Mouse (Mus musculus): ENCODE data around the gene Gm49405. TPM values are rescaled to one million over a fixed set of nuclear protein-coding genes. Genes with fewer than 3 reads are reported as not detected.

Gene Gm49405
- polyA plus RNA-seq, 1 experiment from 2014 or later = 0.48 TPM

DNA sequence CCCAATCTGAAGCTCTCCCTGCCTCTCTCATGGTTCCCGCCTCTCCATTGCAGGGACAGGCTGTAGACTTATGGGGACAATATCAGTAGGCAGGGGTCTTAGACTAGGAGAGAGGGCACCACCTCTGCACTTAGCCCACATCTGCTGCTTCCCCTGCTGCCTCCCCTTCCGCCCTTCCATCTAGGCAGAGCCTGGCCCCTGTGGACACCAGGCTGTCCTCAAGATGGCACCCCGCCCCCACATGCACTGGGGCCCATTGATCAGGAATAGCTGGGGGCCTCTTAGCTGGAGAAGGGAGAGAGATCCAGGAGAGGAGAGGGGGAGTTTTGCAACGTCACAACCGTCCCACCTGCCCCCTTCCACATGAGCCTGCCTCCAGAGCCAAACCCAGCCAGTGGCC is 8.0 kb upstream of the Gm49405 start, which contains the start of gene Tbx10:
Tbx10 (plus strand) TSS at position 337 of the 400 bp plus-strand sequence.
- ATAC-seq (ENCODE audit: low read depth) = no peak
- no peaks in the 10 kb centered on the region for H3K27me3 ChIP-seq (ENCODE audit: control insufficient read depth, insufficient read depth, low read depth, low read length)
- no peak within 1 kb of the TSS for H3K4me3 ChIP-seq (ENCODE audit: low read depth, low read length)
- no peaks in the 10 kb centered on the region for H3K36me3 ChIP-seq (ENCODE audit: control insufficient read depth, insufficient read depth)
- H3K9me3 ChIP-seq (replicated peaks; ENCODE audit: control insufficient read depth, low read length) = no peaks in the 10 kb centered on the region
- WGBS (ENCODE audit: insufficient replicate concordance) = 34% methylated on average over 5 of the region's 5 CpGs
- H3K27ac ChIP-seq (ENCODE audit: low read length) = no peak within 1 kb of the TSS
- H3K4me2 ChIP-seq (ENCODE audit: low read depth, low read length) = no peak within 1 kb of the TSS
- no peaks in the 10 kb centered on the region for H3K4me1 ChIP-seq (ENCODE audit: control insufficient read depth, low read depth, low read length)
- H3K9ac ChIP-seq (ENCODE audit: low read depth, low read length) = no peak within 1 kb of the TSS

DNA sequence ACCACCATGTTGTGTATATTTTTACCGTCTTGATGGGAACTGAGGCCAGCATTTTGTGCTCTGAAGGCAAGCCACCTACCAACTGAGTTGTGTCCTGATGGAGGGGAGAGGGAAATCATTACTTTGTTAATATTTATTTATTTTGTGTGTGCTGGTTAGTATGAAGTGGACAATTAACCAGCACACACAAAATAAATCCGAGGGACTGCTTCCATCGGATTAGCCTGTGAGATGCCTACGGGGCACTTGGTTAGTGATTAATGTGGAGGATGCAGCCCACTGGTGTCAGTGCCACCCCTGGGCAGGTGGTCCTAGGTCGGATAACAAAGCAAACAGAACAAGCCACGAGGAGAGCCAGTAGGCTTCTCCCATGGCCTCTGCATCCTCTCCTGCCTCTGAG is 5.5 kb upstream of the Gm49405 start:
- H3K4me3 ChIP-seq (ENCODE audit: low read depth, low read length) = no peak overlapping the region
- no peak overlapping the region for H3K9ac ChIP-seq (ENCODE audit: low read depth, low read length)
- 62% methylated on average over 6 of the region's 6 CpGs for WGBS (ENCODE audit: insufficient replicate concordance)
- peaks cover 7% of the 10 kb centered on the region for H3K4me1 ChIP-seq (ENCODE audit: control insufficient read depth, low read depth, low read length)
- H3K27ac ChIP-seq (ENCODE audit: low read length) = no peak overlapping the region
- ATAC-seq (ENCODE audit: low read depth) = no peak
- no peak overlapping the region for H3K4me2 ChIP-seq (ENCODE audit: low read depth, low read length)
- no peaks in the 10 kb centered on the region for H3K9me3 ChIP-seq (replicated peaks; ENCODE audit: control insufficient read depth, low read length)
- H3K27me3 ChIP-seq (ENCODE audit: control insufficient read depth, insufficient read depth, low read depth, low read length) = no peaks in the 10 kb centered on the region
- H3K36me3 ChIP-seq (ENCODE audit: control insufficient read depth, insufficient read depth) = no peaks in the 10 kb centered on the region

DNA sequence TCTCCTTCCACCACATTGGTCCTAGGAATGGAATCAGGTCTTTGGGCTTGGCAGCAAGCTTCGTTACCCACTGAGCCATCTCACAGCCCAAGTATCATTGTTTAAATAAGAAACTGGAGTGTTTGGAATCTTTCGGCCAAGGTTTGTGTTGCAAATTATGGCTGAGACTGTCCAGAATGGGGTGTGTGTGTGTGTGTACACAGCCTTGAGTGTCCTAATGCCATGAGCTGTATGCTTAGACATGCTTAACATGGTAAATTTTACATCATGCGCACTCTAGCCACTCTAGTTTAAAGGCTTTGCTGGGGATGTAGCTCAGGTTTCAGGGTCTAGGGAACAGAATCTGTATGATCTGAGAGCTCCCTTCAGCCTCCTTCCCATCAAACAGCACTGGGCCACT is 4.9 kb upstream of the Gm49405 start:
- Histone ChIP-seq H3K9me3 (replicated peaks; ENCODE audit: control insufficient read depth, low read length) (no peaks in the 10 kb centered on the region), H3K27ac (ENCODE audit: low read length) (no peak overlapping the region), H3K36me3 (ENCODE audit: control insufficient read depth, insufficient read depth) (no peaks in the 10 kb centered on the region), H3K4me2 (ENCODE audit: low read depth, low read length) (no peak overlapping the region), H3K27me3 (ENCODE audit: control insufficient read depth, insufficient read depth, low read depth, low read length) (no peaks in the 10 kb centered on the region), H3K9ac (ENCODE audit: low read depth, low read length) (no peak overlapping the region), H3K4me3 (ENCODE audit: low read depth, low read length) (no peak overlapping the region), H3K4me1 (ENCODE audit: control insufficient read depth, low read depth, low read length) (peaks cover 7% of the 10 kb centered on the region)
- no peak for ATAC-seq (ENCODE audit: low read depth)
- 76% methylated on average over 3 of the region's 3 CpGs for WGBS (ENCODE audit: insufficient replicate concordance)

DNA sequence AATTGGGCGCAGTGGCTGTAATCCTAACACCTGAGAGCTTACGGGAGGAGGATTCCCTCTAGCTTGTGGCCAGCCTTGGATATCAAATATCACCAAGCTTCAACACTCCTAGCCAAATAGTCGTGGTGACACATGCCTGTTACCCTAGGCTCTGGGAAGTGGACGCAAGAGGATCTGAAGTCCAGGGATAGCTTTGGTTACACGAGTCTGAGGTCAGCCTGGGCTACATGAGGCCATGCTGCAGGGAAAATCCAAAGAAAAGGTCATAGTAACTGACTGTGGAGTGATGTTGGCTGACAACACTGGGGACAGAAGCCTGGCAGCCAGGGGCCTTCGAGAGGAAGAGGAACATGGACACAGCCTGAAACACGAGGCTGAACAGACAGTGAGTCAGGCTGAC is 4.3 kb upstream of the Gm49405 start:
- Histone ChIP-seq H3K27ac (ENCODE audit: low read length) (no peak overlapping the region), H3K4me1 (ENCODE audit: control insufficient read depth, low read depth, low read length) (peaks cover 12% of the 10 kb centered on the region), H3K9ac (ENCODE audit: low read depth, low read length) (no peak overlapping the region), H3K27me3 (ENCODE audit: control insufficient read depth, insufficient read depth, low read depth, low read length) (no peaks in the 10 kb centered on the region), H3K9me3 (replicated peaks; ENCODE audit: control insufficient read depth, low read length) (no peaks in the 10 kb centered on the region), H3K36me3 (ENCODE audit: control insufficient read depth, insufficient read depth) (no peaks in the 10 kb centered on the region), H3K4me2 (ENCODE audit: low read depth, low read length) (no peak overlapping the region), H3K4me3 (ENCODE audit: low read depth, low read length) (no peak overlapping the region)
- 52% methylated on average over 7 of the region's 7 CpGs for WGBS (ENCODE audit: insufficient replicate concordance)
- no peak for ATAC-seq (ENCODE audit: low read depth)

DNA sequence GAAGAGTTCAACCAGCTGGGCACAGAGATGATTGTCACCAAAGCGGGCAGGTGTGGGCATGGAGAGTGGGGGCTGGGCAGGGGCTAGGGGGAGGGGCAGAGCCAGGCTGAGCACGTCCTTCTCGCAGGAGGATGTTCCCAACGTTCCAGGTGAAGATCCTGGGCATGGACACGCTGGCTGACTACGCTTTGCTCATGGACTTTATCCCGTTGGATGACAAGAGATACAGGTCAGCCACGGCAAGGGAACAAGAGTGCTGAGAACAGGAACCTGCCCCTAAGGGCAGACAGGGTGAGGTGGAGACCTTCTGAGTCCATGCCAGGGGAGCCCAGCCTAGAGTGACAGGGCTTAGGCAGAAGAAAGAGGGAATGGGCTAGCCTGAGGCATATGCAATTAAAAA is 3.7 kb upstream of the Gm49405 start:
- Histone ChIP-seq H3K9ac (ENCODE audit: low read depth, low read length) (no peak overlapping the region), H3K4me2 (ENCODE audit: low read depth, low read length) (no peak overlapping the region), H3K4me3 (ENCODE audit: low read depth, low read length) (no peak overlapping the region), H3K27me3 (ENCODE audit: control insufficient read depth, insufficient read depth, low read depth, low read length) (no peaks in the 10 kb centered on the region), H3K36me3 (ENCODE audit: control insufficient read depth, insufficient read depth) (no peaks in the 10 kb centered on the region), H3K9me3 (replicated peaks; ENCODE audit: control insufficient read depth, low read length) (no peaks in the 10 kb centered on the region), H3K27ac (ENCODE audit: low read length) (no peak overlapping the region), H3K4me1 (ENCODE audit: control insufficient read depth, low read depth, low read length) (peaks cover 17% of the 10 kb centered on the region)
- 65% methylated on average over 8 of the region's 8 CpGs for WGBS (ENCODE audit: insufficient replicate concordance)
- no peak for ATAC-seq (ENCODE audit: low read depth)

DNA sequence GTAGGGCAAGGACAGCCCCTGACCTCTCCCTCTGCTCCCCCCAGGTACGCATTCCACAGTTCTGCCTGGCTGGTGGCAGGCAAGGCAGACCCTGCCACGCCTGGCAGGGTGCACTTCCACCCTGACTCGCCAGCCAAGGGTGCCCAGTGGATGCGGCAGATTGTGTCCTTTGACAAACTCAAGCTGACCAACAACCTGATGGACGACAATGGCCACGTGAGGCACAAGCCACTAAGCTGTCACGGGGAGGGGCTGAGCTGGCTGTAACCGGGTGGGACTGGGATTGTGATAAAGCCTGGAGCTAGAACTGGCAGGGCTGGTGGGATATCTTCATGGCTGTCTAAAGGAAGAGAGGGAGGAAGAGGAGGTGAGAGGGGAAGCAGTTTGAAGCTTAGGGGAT is 3.2 kb upstream of the Gm49405 start:
- H3K27ac ChIP-seq (ENCODE audit: low read length) = no peak overlapping the region
- WGBS (ENCODE audit: insufficient replicate concordance) = 56% methylated on average over 8 of the region's 8 CpGs
- H3K4me2 ChIP-seq (ENCODE audit: low read depth, low read length) = no peak overlapping the region
- ATAC-seq (ENCODE audit: low read depth) = no peak
- no peaks in the 10 kb centered on the region for H3K27me3 ChIP-seq (ENCODE audit: control insufficient read depth, insufficient read depth, low read depth, low read length)
- H3K36me3 ChIP-seq (ENCODE audit: control insufficient read depth, insufficient read depth) = no peaks in the 10 kb centered on the region
- no peak overlapping the region for H3K9ac ChIP-seq (ENCODE audit: low read depth, low read length)
- H3K9me3 ChIP-seq (replicated peaks; ENCODE audit: control insufficient read depth, low read length) = no peaks in the 10 kb centered on the region
- H3K4me3 ChIP-seq (ENCODE audit: low read depth, low read length) = no peak overlapping the region
- H3K4me1 ChIP-seq (ENCODE audit: control insufficient read depth, low read depth, low read length) = peaks cover 17% of the 10 kb centered on the region

DNA sequence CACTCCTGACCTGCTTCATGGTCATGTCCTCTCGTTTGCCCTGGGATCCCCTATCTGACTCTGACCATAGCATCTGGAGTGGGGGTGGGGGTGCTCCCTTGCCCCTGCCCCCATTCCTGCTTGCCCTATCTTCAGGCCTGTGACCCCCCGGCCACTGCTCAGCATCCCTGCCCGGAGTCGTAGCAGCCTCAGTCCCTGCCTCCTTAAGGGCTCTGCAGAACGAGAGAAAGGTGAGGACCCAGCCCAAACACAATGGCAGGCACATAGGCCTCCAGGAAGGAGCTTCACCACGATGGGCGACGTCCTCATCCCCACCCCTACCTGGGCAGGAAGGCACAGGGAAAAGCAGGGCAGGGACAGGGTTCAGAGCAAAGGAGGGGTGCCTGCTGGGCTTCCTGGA is 2.1 kb upstream of the Gm49405 start:
- WGBS (ENCODE audit: insufficient replicate concordance) = 71% methylated on average over 8 of the region's 8 CpGs
- Histone ChIP-seq H3K4me1 (ENCODE audit: control insufficient read depth, low read depth, low read length) (peaks cover 17% of the 10 kb centered on the region), H3K36me3 (ENCODE audit: control insufficient read depth, insufficient read depth) (no peaks in the 10 kb centered on the region), H3K27me3 (ENCODE audit: control insufficient read depth, insufficient read depth, low read depth, low read length) (no peaks in the 10 kb centered on the region), H3K4me3 (ENCODE audit: low read depth, low read length) (no peak overlapping the region), H3K4me2 (ENCODE audit: low read depth, low read length) (no peak overlapping the region), H3K27ac (ENCODE audit: low read length) (no peak overlapping the region), H3K9me3 (replicated peaks; ENCODE audit: control insufficient read depth, low read length) (no peaks in the 10 kb centered on the region), H3K9ac (ENCODE audit: low read depth, low read length) (no peak overlapping the region)
- ATAC-seq (ENCODE audit: low read depth) = no peak

DNA sequence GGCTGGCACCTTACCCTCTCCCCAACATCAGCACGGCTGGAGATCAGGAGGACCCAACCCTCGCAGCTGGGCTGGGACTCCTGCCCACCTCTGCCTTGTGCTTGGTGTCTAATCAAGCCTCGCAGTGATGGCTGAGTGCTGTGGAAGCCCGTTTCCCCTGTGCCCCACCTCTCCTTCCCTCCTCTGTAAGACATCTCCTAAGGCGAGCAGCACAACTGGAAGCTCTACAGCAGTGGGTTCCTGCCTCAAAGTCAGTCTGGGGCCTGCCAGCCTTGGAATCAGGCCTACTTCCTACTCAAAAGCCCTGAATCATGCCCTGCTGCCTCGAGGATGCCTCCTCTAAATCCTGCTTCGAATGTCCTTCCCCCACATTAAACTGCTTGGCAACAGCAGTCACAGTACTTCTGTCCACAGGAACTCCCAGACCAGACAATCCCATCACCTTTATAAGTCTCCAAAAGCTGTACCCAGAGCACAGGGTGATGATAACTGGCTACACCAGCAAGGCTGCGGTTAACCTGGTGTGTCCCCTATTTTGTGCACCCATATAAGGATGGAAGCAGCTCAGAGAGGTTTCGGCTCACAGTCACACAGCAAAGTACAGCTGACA is 1.2 kb upstream of the Gm49405 start:
- no peaks in the 10 kb centered on the region for H3K27me3 ChIP-seq (ENCODE audit: control insufficient read depth, insufficient read depth, low read depth, low read length)
- no peak overlapping the region for H3K4me3 ChIP-seq (ENCODE audit: low read depth, low read length)
- no peak overlapping the region for H3K9ac ChIP-seq (ENCODE audit: low read depth, low read length)
- 62% methylated on average over 9 of the region's 9 CpGs for WGBS (ENCODE audit: insufficient replicate concordance)
- peaks cover 17% of the 10 kb centered on the region for H3K4me1 ChIP-seq (ENCODE audit: control insufficient read depth, low read depth, low read length)
- ATAC-seq (ENCODE audit: low read depth) = no peak
- no peaks in the 10 kb centered on the region for H3K36me3 ChIP-seq (ENCODE audit: control insufficient read depth, insufficient read depth)
- H3K4me2 ChIP-seq (ENCODE audit: low read depth, low read length) = peak overlapping the region; percentile 98
- H3K9me3 ChIP-seq (replicated peaks; ENCODE audit: control insufficient read depth, low read length) = no peaks in the 10 kb centered on the region
- H3K27ac ChIP-seq (ENCODE audit: low read length) = 0 out of 2 replicates have a peak overlapping the region, but pooled peaks have one; percentile 21

DNA sequence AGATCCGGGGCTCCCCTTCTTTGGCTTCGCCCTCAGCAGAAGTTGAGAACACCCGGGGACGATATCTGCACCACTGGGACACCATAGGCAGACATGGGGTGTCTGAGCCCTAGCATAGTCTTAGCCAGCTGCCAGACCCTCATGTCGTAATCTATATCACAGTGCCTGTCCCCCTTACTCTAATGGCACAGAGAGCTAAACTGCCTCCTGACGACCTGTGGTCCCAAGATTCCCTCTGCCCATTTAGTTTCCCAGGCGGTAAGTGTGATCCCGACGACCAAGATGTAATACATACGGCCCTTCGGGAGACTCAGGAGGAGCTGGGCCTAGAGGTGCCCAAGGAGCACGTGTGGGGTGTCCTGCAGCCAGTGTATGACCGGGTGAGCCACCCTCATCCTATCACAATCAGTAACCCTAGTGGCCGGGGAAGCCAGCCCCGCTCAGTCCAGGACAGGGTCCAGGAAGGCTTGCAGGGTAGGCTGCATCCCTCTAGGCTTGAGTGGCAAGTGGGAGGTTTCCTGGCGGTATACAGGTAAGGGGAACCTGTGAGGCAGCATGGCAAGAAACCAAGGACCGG is 611 bp downstream of the Gm49405 start:
- whole genome bisulfite sequencing (ENCODE audit: insufficient replicate concordance) = 20% methylated on average over 17 of the region's 17 CpGs
- no peak for ATAC-seq (ENCODE audit: low read depth)

More for the DNA sequence above, 611 bp downstream of the Gm49405 start:
- Histone ChIP-seq H3K9ac (ENCODE audit: low read depth, low read length) (peak overlapping the region; percentile 89), H3K4me1 (ENCODE audit: control insufficient read depth, low read depth, low read length) (peaks cover 17% of the 10 kb centered on the region), H3K27me3 (ENCODE audit: control insufficient read depth, insufficient read depth, low read depth, low read length) (no peaks in the 10 kb centered on the region), H3K4me3 (ENCODE audit: low read depth, low read length) (peak overlapping the region; percentile 88), H3K27ac (ENCODE audit: low read length) (peak overlapping the region; percentile 98), H3K36me3 (ENCODE audit: control insufficient read depth, insufficient read depth) (peaks cover 2% of the 10 kb centered on the region; the same call in 1 of the 2 replicates), H3K9me3 (replicated peaks; ENCODE audit: control insufficient read depth, low read length) (no peaks in the 10 kb centered on the region), H3K4me2 (ENCODE audit: low read depth, low read length) (peak overlapping the region; percentile 98)
